8 mouse cellular contexts compared by ENCODE assay signal in genomic region chr8:83622389-83622989, GRCm38 (mm10). TPM values are rescaled to one million over a fixed set of nuclear protein-coding genes. Genes with fewer than 3 reads are reported as not detected.
DNase-seq lines count a peak whose midpoint lies in the region; ATAC-seq and TF ChIP-seq lines count a peak whose summit lies in the region.

No protein-coding gene starts in this region.

- peak; percentile 94 for DNase-seq in Muller cell, postnatal 12 days (ENCODE audit: inconsistent ontology term)
- DNase-seq in cerebellum, adult 9-10 months = peak; percentile 94
- peak; percentile 88 for DNase-seq in hindbrain, embryonic 10.5 days (ENCODE audit: low spot score)
- DNase-seq in layer of hippocampus, adult 9-11 months = peak; percentile 93
- peak; percentile 92 for DNase-seq in lung, postnatal 0 days (ENCODE audit: low spot score)
- DNase-seq in ovary, postnatal 14 days (ENCODE audit: low spot score) = peak; percentile 69
- DNase-seq in thymus, postnatal 10 days (ENCODE audit: low spot score in 2 of 2) = peak; percentile 86 to 95

- peak overlapping the region; percentile 84 for H3K27ac ChIP-seq in hindbrain, embryonic 10.5 days
- no peak overlapping the region for H3K27ac ChIP-seq in lung, postnatal 0 days (ENCODE audit: low read length)

- 11% methylated on average over 23 of the region's 23 CpGs for WGBS in hindbrain, embryonic 10.5 days
- WGBS in lung, postnatal 0 days = 8% methylated on average over 23 of the region's 23 CpGs

- no peak for TF ChIP-seq EP300 in lung, postnatal 0 days (IDR thresholded peaks at IDR 0.05)

- ATAC-seq in frontal cortex, adult (ENCODE audit: low TSS enrichment) = peak; percentile 92
- ATAC-seq in lung, postnatal 0 days = peak; percentile 92

- H3K4me3 ChIP-seq in hindbrain, embryonic 10.5 days = peak overlapping the region; percentile 54
- no peak overlapping the region for H3K4me3 ChIP-seq in lung, postnatal 0 days (ENCODE audit: low read depth, low read length)

- peak overlapping the region; percentile 55 for H3K4me2 ChIP-seq in lung, postnatal 0 days (replicated peaks; ENCODE audit: low read depth, low read length)

- TF ChIP-seq CTCF in lung, postnatal 0 days (IDR thresholded peaks at IDR 0.05) = peak; percentile 92

- peaks cover 10% of the 10 kb centered on the region; the same call in 1 of the 2 replicates for H3K27me3 ChIP-seq in hindbrain, embryonic 10.5 days (ENCODE audit: insufficient read depth, poor library complexity, severe bottlenecking)
- no peaks in the 10 kb centered on the region for H3K27me3 ChIP-seq in lung, postnatal 0 days (replicated peaks; ENCODE audit: insufficient read depth, low read length)

- H3K36me3 ChIP-seq in hindbrain, embryonic 10.5 days = no peaks in the 10 kb centered on the region
- H3K36me3 ChIP-seq in lung, postnatal 0 days (ENCODE audit: insufficient read depth, low read length) = no peaks in the 10 kb centered on the region

- H3K4me1 ChIP-seq in hindbrain, embryonic 10.5 days (replicated peaks) = peaks cover 8% of the 10 kb centered on the region; the same call in 1 of the 2 replicates
- no peaks in the 10 kb centered on the region for H3K4me1 ChIP-seq in lung, postnatal 0 days (ENCODE audit: insufficient read depth, low read depth, low read length)

- no peak overlapping the region for H3K9ac ChIP-seq in lung, postnatal 0 days (replicated peaks; ENCODE audit: low read depth)

- H3K9me3 ChIP-seq in hindbrain, embryonic 10.5 days = 0 out of 2 replicates have a peak, but pooled peaks cover 3% of the 10 kb centered on the region
- H3K9me3 ChIP-seq in lung, postnatal 0 days (ENCODE audit: low read length) = no peaks in the 10 kb centered on the region

RNA-seq across cellular contexts. Expression of gene Dnajb1, which starts 14.5 kb away (rescaled TPM):
- polyA plus RNA-seq in hindbrain, embryonic 10.5 days (2016; fragmentation: Nextera tagmentation; extraction: Ambion mirVana) = 71.9 and 84.2 TPM in 2 replicates
- 34.3 and 43.6 TPM in 2 replicates for polyA plus RNA-seq in lung, postnatal 0 days (2015; fragmentation: Nextera tagmentation; extraction: Ambion mirVana)

RNA-seq across cellular contexts. Expression of gene Tecr, which starts 14.7 kb away (rescaled TPM):
- 714 and 783 TPM in 2 replicates for polyA plus RNA-seq in hindbrain, embryonic 10.5 days (2016; fragmentation: Nextera tagmentation; extraction: Ambion mirVana)
- polyA plus RNA-seq in lung, postnatal 0 days (2015; fragmentation: Nextera tagmentation; extraction: Ambion mirVana) = 273 and 293 TPM in 2 replicates

RNA-seq across cellular contexts. Expression of gene Gipc1, which starts 30.0 kb away (rescaled TPM):
- polyA plus RNA-seq in hindbrain, embryonic 10.5 days (2016; fragmentation: Nextera tagmentation; extraction: Ambion mirVana) = 221 and 240 TPM in 2 replicates
- polyA plus RNA-seq in lung, postnatal 0 days (2015; fragmentation: Nextera tagmentation; extraction: Ambion mirVana) = 123 and 134 TPM in 2 replicates

RNA-seq across cellular contexts. Expression of gene Ptger1, which starts 44.0 kb away (rescaled TPM):
- polyA plus RNA-seq in hindbrain, embryonic 10.5 days (2016; fragmentation: Nextera tagmentation; extraction: Ambion mirVana) = 0.58 and 0.62 TPM in 2 replicates
- 1.3 and 1.4 TPM in 2 replicates for polyA plus RNA-seq in lung, postnatal 0 days (2015; fragmentation: Nextera tagmentation; extraction: Ambion mirVana)

RNA-seq across cellular contexts. Expression of gene Ndufb7, which starts 56.0 kb away (rescaled TPM):
- 359 and 398 TPM in 2 replicates for polyA plus RNA-seq in hindbrain, embryonic 10.5 days (2016; fragmentation: Nextera tagmentation; extraction: Ambion mirVana)
- polyA plus RNA-seq in lung, postnatal 0 days (2015; fragmentation: Nextera tagmentation; extraction: Ambion mirVana) = 258 and 286 TPM in 2 replicates
